Mouse (Mus musculus): Measurements from ENCODE around the gene Sgms1. TPM values are rescaled to one million over a fixed set of nuclear protein-coding genes. Genes with fewer than 3 reads are reported as not detected.
"Not testable (repeated sequence)": the region's sequence is repeated elsewhere in the genome, so short reads cannot be mapped to it uniquely, and the experiment has no call there.

The Sgms1 gene
- polyA plus RNA-seq, 1 experiment, result 42.1 TPM

DNA sequence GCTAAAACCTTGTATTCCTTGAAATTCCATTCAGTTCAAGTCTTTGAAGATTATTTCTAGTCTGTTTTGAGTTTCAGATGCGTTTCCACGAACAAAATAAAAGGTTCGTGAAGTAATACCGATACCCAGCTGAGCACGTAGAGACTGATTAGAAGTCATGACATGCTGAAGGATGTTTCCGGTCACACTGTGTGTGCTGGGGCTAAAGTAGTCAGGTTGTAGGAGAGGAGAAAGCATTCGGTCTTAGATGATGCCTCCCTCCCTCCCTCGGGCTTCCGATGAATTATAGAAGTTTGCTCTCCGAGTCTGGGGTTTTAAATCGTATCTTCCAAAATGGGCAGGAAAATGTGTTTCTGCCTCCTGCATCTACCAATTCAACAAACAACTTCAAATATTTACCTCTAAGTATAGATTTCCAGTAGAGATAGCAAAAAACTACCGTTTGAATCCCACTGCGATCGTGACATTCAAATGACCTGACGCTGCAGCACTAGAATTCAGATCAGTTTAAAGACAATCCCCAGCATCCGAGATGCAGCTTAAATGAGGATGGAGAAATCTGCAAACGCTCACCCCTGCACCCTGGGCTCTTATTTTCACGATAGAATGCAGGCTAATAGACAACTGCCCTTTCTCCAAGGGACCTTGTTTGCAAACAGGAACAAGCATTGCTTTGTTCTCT is 287.1 kb downstream of the Sgms1 start:
- peaks cover 10% of the 10 kb centered on the region for H3K4me1 ChIP-seq (ENCODE audit: control insufficient read depth, insufficient read depth, low read length)
- TF ChIP-seq CTCF (IDR thresholded peaks at IDR 0.05; ENCODE audit: low read depth, low read length), result no peak
- no peak for TF ChIP-seq POLR2A (IDR thresholded peaks at IDR 0.05; ENCODE audit: borderline replicate concordance, low read depth, low read length)
- H3K27ac ChIP-seq (ENCODE audit: insufficient read depth, low read depth, low read length), result no peak overlapping the region
- H3K4me3 ChIP-seq (ENCODE audit: insufficient read depth, low read length), result no peak overlapping the region

DNA sequence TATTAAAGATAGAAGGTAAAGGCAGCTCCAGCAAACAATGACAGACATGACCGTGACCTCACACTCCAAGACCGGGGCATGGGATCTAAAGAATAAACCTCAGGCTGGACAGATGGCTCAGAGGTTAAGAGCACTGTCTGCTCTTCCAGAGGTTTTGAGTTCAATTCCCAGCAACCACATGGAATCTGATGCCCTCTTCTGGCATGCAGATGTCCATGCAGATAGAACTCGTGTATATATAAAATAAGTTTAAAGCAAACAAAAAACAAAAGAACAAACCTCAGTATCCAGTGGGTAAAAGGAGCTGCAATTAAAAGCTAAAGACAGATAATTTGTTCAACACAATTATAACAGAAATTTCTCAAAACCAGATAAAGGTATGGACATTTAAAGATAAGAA is 290.9 kb downstream of the Sgms1 start:
- Histone ChIP-seq H3K4me3 (ENCODE audit: insufficient read depth, low read length) (no peak overlapping the region), H3K27ac (ENCODE audit: insufficient read depth, low read depth, low read length) (no peak overlapping the region), H3K4me1 (ENCODE audit: control insufficient read depth, insufficient read depth, low read length) (no peaks in the 10 kb centered on the region)
- TF ChIP-seq POLR2A (IDR thresholded peaks at IDR 0.05; ENCODE audit: borderline replicate concordance, low read depth, low read length), result no peak
- TF ChIP-seq CTCF (IDR thresholded peaks at IDR 0.05; ENCODE audit: low read depth, low read length), result no peak

DNA sequence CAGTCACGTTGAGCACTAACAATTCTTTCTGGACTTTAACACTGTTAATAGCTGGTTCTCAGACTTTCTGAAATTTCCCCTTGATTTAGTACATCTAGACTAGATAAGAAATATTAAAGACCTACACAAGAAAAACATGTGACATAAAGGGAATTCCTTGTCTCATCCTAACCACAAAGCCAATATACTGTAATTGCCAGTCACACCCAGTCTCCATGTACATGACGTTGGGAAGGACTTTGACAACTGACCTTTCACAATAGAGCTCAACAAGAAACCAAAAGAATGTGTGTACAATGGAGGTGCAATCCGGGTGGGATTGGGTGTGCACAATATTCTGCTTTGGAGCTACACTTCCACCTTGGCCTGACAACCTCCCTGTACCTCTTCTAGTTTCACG is 297.2 kb downstream of the Sgms1 start:
- no peak for TF ChIP-seq CTCF (IDR thresholded peaks at IDR 0.05; ENCODE audit: low read depth, low read length)
- no peak for TF ChIP-seq POLR2A (IDR thresholded peaks at IDR 0.05; ENCODE audit: borderline replicate concordance, low read depth, low read length)
- H3K27ac ChIP-seq (ENCODE audit: insufficient read depth, low read depth, low read length), result no peak overlapping the region
- H3K4me1 ChIP-seq (ENCODE audit: control insufficient read depth, insufficient read depth, low read length), result no peaks in the 10 kb centered on the region
- no peak overlapping the region for H3K4me3 ChIP-seq (ENCODE audit: insufficient read depth, low read length)

DNA sequence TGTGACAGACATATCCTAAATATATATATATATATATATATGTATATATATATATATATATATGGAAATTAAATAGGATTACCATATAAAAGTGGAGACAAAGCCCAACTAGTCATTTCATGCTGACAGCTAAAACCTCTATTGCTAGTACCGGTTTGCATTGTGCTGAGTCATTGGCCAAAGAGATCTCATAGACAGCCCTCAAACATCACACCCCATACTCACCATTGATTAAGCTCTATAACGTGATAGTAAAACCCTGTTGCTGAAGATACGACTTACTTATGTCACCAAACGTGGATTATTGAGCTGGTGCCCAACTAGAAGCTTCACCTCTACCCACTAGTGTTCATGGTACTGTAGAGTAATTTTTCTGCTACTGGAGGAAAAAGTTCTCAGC is 298.7 kb downstream of the Sgms1 start:
- Histone ChIP-seq H3K27ac (ENCODE audit: insufficient read depth, low read depth, low read length) (no peak overlapping the region), H3K4me1 (ENCODE audit: control insufficient read depth, insufficient read depth, low read length) (no peaks in the 10 kb centered on the region), H3K4me3 (ENCODE audit: insufficient read depth, low read length) (no peak overlapping the region)
- TF ChIP-seq POLR2A (IDR thresholded peaks at IDR 0.05; ENCODE audit: borderline replicate concordance, low read depth, low read length) (no peak), CTCF (IDR thresholded peaks at IDR 0.05; ENCODE audit: low read depth, low read length) (no peak)

DNA sequence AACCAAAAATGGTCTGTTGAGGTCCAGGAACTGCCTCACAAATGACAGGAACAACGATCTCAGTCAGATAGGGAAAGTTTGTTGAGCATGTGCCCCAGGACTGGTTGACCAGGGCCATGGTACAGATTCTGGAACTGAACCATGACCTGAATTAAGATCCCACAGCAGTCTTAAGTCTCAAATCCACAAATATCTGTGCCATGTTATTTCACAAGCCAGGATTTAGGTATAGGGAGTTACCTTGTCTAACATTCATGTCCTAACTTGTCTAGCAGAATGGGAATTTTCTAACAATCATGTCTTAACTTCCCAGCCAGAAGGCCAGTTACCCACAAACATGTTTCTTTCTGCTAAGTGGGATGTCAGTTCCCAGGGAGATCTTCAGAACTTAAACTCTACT is 300.9 kb downstream of the Sgms1 start:
- H3K4me1 ChIP-seq (ENCODE audit: control insufficient read depth, insufficient read depth, low read length), result no peaks in the 10 kb centered on the region
- H3K4me3 ChIP-seq (ENCODE audit: insufficient read depth, low read length), result no peak overlapping the region
- TF ChIP-seq POLR2A (IDR thresholded peaks at IDR 0.05; ENCODE audit: borderline replicate concordance, low read depth, low read length) (no peak), CTCF (IDR thresholded peaks at IDR 0.05; ENCODE audit: low read depth, low read length) (no peak)
- H3K27ac ChIP-seq (ENCODE audit: insufficient read depth, low read depth, low read length), result no peak overlapping the region

DNA sequence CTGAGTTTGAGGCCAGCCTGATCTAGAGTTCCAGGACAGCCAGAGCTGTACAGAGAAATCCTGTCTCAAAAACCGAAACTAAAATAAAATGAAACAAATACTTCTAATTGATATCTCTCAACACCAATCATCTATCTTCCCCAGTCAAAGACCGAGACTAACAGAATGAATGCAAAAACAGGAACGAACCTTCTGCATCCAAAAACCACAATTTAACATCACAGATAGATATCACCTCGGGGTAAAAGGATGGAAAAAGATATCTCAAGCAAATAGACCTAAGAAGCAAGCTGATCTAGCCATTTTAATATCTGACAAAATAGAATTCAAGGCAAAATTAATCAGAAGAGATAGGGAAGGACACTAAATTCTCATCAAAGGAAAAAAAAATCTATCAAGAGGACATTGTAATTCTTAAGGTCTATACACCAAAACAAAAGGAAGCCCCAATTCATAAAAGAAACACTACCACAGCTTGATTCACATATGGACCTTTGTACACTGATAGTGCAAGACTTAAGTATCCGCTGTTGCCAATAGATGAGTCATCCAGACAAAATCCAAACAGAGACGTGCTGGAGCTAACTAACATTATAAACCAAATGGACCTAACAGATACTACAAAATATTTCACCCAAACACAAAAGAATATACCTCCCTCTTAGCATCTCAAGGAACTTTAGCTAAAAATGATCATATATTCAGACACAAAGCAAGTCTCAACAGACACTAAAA is 301.6 kb downstream of the Sgms1 start:
- no peak overlapping the region for H3K4me3 ChIP-seq (ENCODE audit: insufficient read depth, low read length)
- TF ChIP-seq CTCF (IDR thresholded peaks at IDR 0.05; ENCODE audit: low read depth, low read length) (no peak), POLR2A (IDR thresholded peaks at IDR 0.05; ENCODE audit: borderline replicate concordance, low read depth, low read length) (no peak)
- no peak overlapping the region for H3K27ac ChIP-seq (ENCODE audit: insufficient read depth, low read depth, low read length)
- no peaks in the 10 kb centered on the region for H3K4me1 ChIP-seq (ENCODE audit: control insufficient read depth, insufficient read depth, low read length)

DNA sequence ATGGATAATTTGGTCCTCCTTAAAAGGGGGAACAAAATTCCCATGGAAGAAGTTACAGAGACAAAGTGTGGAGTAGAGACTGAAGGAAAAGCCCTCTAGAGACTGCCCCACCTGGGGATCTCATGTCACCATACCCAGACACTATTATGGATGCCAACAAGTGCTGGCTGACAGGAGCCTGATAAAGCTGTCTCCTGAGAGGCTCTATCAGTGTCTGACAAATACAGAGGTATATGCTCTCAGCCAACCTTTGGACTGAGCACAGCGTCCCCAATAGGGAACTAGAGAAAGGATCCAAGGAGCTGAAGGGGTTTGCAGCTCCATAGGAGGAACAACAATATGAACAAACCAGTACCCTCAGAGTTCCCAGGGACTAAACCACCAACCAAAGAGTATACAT is 304.7 kb downstream of the Sgms1 start:
- not testable (repeated sequence) for H3K4me1 ChIP-seq (ENCODE audit: control insufficient read depth, insufficient read depth, low read length)

More for the DNA sequence above, 304.7 kb downstream of the Sgms1 start:
- H3K4me3 ChIP-seq (ENCODE audit: insufficient read depth, low read length); H3K27ac ChIP-seq (ENCODE audit: insufficient read depth, low read depth, low read length): not testable (repeated sequence)

Other genes starting within 250 kb of the Sgms1 start
- gene Rpl9-ps6, start 76.9 kb upstream of the Sgms1 start, polyA plus RNA-seq (2012; ENCODE audit: insufficient read depth, insufficient read length, missing spikeins), result 694 and 775 TPM in 2 replicates
- 17.5 and 18.5 TPM in 2 replicates for gene Minpp1, start 96.1 kb upstream of the Sgms1 start, polyA plus RNA-seq (2012; ENCODE audit: insufficient read depth, insufficient read length, missing spikeins)
- 2.2 and 3.2 TPM in 2 replicates for gene Papss2, start 206.1 kb upstream of the Sgms1 start, polyA plus RNA-seq (2012; ENCODE audit: insufficient read depth, insufficient read length, missing spikeins)